Mouse (Mus musculus) hindlimb bud, embryonic 11.5 days (tissue): ENCODE data around the gene Arl6.
A peak's percentile ranks its signal among the peaks of the same experiment; 100 is the strongest.

ENCODE experiments used
- DNase-seq: peaks from one replicate; pipeline ENCODE4 v3.0.0-alpha.2; 2012; ENCODE audit warnings: low read depth, low spot score; ENCODE audit errors: extremely low spot score

Gene Arl6

DNA sequence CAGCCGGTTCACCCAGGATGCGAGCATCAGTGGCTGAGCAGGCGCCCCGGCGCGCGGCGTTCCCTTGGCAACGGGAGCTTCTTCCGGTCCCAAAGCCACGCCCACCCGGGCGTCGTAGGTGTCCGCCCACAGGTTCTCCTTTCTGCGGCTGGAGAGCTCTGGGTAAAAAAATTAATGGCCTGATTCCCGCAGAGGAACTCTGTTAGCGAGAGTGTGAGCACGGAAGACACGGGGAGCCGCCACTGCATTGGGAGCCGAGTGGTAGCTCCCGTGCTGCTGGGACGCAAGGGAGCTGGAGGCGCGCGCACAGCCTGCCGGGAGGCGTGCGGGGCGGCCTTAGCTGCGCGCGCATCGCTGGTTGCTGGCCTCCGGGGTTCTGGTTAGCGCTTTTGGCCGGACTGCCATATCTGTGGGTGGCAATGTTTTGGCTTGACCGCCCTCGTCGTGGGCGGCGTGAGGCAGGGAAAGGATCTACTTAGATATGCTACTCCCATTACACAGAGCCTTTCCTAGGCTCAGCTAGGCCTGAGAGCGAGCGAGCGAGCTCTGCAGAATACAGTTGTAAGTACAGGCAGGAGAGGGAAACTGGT lies at the start of gene Arl6:
Arl6 (minus strand) TSS at position 290 of the 590 bp plus-strand sequence.
- DNase-seq: peak; percentile 78

GRCm38 (mm10) chr16:59685135-59685534 lies 45.9 kb upstream of the Arl6 start:
- no peak for DNase-seq

DNA sequence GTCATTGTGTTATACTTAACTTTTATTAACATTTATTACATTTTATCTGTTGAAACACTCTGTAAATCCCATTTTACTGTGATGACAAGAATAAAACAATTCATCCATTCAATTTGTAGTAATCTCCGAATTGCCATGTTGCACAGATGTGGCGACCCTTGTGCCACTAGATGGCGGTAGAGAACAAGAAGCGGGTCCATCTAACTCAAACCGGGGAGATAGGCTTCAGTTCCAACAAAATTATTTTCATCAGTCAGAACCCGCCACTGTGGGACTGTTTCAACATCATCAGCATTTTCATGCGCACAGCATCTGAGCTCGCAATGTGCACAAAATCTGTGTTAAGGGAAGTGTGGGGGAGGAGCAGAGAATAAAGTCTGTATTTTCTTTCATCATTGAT lies 44.2 kb upstream of the Arl6 start:
- DNase-seq: peak; percentile 61

GRCm38 (mm10) chr16:59682216-59682891 lies 43.2 kb upstream of the Arl6 start:
- DNase-seq: no peak

DNA sequence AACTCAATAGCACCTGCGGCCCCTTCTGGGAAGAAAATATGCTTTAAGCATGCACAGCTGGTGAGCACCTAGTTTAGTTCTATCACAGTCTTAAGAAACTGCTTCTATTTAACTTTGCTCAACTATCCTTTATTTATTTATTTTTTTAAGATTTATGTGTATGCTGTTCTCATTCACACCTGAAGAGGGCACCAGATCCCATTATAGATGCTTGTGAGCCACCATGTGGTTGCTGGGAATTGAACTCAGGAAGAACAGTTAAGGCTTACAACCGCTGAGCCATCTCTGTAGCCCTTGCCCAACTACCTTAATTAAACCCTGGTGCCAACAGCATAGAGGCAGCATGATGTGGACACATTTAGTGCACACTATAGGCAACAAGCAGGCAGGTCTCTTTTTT lies 27.7 kb upstream of the Arl6 start:
- no peak for DNase-seq

GRCm38 (mm10) chr16:59643766-59644165 lies 4.6 kb upstream of the Arl6 start:
- no peak for DNase-seq

DNA sequence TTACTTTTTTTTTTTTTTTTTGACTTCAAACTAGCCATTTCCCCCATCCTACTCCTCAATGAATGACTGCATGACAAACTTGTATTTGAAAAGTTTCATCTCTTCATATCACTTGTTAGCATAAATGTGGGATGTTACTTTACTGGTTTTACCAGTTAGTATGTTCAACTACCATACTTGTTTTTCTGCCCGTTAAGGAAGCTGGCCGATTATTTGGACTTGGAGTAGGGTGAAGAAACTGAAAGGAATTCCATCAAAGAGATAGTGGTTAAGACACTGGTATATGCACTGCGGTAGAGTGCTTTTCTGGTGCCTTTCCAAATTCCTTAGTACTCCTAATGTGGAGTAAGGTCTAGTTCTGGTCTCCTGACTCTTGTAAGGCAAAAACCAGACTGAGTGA lies 794 bp upstream of the Arl6 start:
- no peak for DNase-seq

DNA sequence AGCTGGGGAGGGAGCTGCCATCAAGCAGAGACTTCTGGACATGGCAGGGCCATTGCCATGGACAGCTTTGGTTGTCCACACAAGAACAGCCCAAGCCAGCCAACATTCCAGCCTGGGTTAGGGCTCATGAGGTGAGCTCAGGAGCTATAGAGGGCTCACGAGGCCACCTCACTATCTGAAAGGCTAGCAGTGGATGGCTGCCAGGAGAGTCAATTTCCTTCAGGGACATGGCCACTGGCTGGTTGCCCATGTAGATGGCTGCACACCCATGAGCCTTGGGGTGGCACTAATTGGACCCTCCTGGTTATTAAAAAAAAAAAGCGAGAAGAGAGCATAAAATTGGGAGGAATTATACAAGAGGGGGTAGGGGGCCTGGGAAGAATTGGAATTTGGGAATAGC lies 4.6 kb downstream of the Arl6 start:
- DNase-seq: no peak

DNA sequence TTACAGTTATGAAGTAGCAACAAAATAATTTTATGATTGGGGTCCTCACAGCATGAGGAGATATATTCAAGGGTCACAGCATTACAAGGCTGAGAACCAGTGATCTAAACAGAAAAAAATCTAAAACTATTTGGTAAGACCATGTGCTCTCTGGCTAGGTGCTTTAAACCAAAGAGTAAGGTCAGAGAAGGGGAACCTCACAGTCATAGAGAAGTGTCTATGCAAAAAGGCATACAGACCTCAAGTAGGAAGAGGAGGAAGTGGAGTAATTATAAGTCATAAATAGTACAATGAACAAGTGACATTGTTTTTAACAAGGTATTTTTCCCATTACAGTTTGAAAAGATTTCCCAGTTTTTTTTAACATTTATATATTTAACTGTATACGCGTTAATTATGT lies 17.6 kb downstream of the Arl6 start:
- no peak for DNase-seq

GRCm38 (mm10) chr16:59617167-59617566 lies 22.0 kb downstream of the Arl6 start:
- no peak for DNase-seq

GRCm38 (mm10) chr16:59615675-59616074 lies 23.5 kb downstream of the Arl6 start:
- DNase-seq: no peak

GRCm38 (mm10) chr16:59610750-59611149 lies 28.4 kb downstream of the Arl6 start:
- no peak for DNase-seq

DNA sequence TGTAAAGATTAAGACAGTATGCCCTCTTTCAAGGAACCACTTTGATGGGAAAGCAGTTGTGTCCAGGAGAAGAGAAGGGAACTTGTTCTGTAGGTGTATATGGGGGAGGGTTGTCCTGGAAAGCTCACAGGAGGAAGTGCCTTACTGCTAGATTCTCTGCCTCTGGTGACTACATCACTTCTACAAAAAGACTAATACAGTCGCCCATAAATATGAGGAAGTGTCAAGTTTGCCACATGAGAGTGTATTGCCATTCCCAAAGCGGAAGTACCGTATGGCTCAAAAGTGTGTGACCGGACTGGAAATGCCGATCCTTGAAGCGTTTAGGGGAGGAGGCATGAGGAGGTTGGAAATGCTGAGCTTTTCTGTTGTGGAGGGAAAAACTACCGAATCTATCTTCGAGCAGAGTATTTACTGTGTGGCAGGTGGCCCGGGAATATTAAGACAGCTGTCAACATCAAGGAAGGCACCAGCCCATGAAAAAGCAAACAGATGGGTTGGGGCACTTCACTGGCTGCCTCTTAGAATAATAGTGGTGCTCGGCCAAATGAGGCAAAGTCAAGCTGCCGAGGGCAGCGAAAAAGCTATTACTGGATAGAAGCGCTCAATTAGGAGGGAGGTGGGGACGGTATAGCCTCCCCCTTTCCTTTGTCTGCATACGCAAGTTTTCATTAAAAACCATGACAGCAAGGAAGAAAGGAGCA lies 35.0 kb downstream of the Arl6 start:
- no peak for DNase-seq

GRCm38 (mm10) chr16:59600311-59601251 lies 38.6 kb downstream of the Arl6 start, which contains the start of gene Crybg3:
Crybg3 (minus strand) TSS chr16:59600979.
- no peak for DNase-seq

DNA sequence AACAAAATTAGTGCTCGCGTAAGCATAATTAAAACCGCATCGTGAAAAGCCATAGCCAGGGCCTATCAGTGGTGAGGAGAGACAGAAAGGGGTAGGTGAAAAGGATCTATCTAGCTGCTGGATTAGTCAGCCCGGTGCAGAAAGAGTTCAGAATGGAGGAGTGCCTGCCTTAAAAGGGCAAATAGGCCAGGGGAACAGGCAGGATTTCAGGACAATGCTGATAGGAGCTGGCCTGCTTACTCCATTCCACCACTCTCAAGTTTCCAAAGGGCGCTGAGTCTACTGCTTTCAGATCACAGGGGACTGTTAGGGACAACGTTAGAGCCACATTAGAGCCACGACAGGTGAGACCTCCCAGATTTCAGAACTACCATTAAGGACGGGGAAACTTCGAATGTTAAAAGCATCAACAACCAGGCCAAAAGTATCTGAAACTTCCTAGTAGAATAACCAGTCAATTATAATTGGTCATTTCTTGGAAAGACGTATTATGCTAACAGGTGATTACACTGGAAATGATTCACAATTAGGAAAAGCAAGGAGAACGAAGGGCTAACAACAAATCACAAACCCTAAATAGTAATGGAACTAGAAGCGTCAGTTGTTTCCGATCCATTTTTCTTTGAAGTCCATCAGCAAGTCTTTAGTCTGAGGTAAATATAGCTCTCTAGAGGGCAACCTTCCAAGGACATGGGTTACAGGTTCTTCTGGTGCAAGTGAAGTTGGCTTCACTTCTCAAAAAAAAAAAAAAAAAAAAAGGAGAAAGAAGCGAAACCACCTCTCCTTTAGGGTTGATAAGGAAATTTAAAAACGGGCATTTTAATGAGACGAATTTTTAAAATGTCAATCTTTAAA lies 39.6 kb downstream of the Arl6 start:
- no peak for DNase-seq

DNA sequence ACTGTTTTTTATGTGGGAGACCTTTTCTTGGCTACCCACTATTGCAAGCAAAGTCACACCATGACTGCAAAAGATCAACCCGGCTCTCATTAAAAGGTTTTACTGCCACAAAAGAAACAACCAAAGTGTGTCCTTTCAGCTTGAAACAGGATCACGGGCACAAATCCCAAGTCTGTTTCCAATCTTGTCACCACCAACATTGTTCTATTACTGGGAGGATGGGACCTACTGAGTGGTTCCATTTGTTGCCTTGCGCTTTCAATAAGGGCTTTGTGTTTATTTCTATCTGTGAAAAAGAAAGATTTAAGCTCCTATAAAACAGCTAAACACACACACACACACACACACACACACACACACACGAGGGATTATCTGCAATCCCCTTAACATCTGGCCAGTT lies 40.2 kb downstream of the Arl6 start:
- DNase-seq: no peak

DNA sequence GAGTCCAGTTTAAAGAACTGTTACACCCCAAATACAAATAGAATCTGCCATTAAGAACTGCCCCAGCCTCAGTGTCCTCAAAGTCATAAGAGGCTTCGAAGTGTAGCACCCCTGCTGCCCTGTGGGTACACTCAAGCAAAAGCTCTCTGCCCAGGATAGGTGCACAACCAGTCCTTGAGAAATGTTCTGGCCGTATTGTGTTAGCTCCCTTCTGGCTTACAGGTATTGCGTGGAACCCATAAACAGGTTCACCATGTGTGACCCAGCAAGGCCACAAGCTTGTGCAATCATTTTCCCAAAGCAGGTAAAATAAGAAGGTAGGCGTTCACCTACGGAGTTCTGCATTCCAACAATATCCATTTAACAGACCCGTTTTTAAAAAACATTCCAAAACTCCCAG lies 41.9 kb downstream of the Arl6 start:
- DNase-seq: no peak

DNA sequence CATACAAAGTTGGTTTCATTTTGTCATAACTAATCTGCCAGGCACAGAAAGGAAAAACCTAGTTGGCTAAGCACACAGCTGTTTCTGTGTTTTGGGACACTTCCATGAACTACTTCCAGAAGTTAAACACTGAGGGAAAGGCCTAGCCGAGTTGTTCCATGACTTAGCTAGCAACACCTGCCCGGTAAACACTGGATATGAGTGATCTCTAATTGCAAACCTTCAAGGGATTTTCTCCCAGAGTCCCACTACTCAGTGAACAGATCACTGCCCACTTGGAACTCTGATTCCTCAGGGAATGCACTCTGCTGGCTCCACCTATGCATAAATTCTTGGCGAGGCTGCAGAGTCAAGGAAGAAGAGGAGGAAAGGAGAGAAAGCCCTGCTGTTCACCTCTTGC lies 44.5 kb downstream of the Arl6 start:
- no peak for DNase-seq

GRCm38 (mm10) chr16:59590790-59591189 lies 48.4 kb downstream of the Arl6 start:
- no peak for DNase-seq

DNA sequence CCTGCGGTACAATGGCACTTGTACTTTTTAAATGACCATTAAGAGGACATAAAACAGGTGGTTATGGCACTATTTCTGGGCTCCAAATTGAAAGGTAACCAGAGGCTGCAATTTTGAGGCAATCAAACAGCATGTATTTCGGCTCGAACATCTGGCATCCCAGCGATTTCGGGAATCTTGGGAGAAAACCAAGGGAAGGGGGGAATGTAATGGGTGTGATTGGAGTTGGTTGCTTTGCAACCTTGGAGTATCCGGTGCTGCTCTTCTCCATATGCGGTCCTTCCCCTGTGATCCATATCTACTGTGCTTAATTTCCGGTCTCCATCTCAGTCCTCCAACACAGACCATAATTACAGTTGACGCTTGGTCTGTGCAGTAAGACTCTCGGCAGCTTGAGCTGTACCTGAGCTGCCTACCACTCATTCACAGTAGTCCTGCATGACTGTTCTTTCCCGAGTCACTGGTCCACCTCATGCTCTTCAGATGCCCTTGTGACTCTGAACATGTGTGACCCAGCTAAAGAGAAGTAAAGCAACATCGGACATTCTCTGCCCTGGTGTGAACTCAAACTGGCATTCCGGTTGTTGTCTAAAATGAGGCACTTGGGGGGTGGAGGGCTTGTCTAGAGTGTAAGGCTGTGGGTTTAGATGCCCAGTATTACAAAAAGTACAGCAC lies 50.7 kb downstream of the Arl6 start:
- DNase-seq: no peak
